Mouse (Mus musculus): ENCODE measurements around the gene Cd36. TPM values are rescaled to one million over a fixed set of nuclear protein-coding genes. Genes with fewer than 3 reads are reported as not detected.

The Cd36 gene
- polyA plus RNA-seq, 1 experiment = not detected

- Histone ChIP-seq H3K27me3 (replicated peaks) (no peaks in the 10 kb centered on the region), H3K4me1 (no peaks in the 10 kb centered on the region), H3K9me3 (no peaks in the 10 kb centered on the region), H3K36me3 (replicated peaks; ENCODE audit: low read length) (no peaks in the 10 kb centered on the region), H3K4me3 (replicated peaks) (no peak overlapping the region)
- TF ChIP-seq FLI1 (IDR thresholded peaks at IDR 0.05; ENCODE audit: low read length) = no peak
- no peak for TF ChIP-seq GATA1 (IDR thresholded peaks at IDR 0.05; ENCODE audit: borderline replicate concordance, low read length)
These were observed 5.1 kb upstream of the Cd36 start for GRCm38 (mm10) chr5:17893577-17894172.

- H3K4me3 ChIP-seq (replicated peaks) = no peak overlapping the region
- TF ChIP-seq GATA1 (IDR thresholded peaks at IDR 0.05; ENCODE audit: borderline replicate concordance, low read length) (no peak), FLI1 (IDR thresholded peaks at IDR 0.05; ENCODE audit: low read length) (no peak)
- H3K36me3 ChIP-seq (replicated peaks; ENCODE audit: low read length) = no peaks in the 10 kb centered on the region
- H3K4me1 ChIP-seq = no peaks in the 10 kb centered on the region
- H3K27me3 ChIP-seq (replicated peaks) = no peaks in the 10 kb centered on the region
- H3K9me3 ChIP-seq = no peaks in the 10 kb centered on the region
These were observed 690 bp upstream of the Cd36 start for GRCm38 (mm10) chr5:17889291-17889690.

DNA sequence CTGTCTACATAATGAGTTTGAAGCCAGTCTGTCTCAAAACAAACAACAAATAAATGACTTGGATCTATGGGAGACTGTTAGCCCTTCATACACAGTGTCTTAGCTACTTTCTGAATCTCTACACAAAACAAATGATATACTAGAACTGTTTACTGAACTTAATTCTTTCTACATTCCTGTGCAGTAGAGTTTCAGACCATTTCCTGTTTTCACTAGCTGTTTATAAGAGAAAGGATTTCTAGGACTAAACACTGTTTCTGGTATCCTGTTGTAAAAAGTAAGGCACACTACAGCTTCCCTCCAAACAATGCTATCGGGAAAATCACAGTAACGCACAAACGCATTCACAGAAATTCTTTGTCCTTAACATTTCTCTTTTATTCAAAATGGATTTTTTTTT, 2.2 kb downstream of the Cd36 start:
- TF ChIP-seq GATA1 (IDR thresholded peaks at IDR 0.05; ENCODE audit: borderline replicate concordance, low read length) = no peak
- no peak for TF ChIP-seq FLI1 (IDR thresholded peaks at IDR 0.05; ENCODE audit: low read length)
- Histone ChIP-seq H3K4me3 (replicated peaks) (no peak overlapping the region), H3K9me3 (no peaks in the 10 kb centered on the region), H3K36me3 (replicated peaks; ENCODE audit: low read length) (no peaks in the 10 kb centered on the region), H3K27me3 (replicated peaks) (no peaks in the 10 kb centered on the region), H3K4me1 (no peaks in the 10 kb centered on the region)

GRCm38 (mm10) chr5:17883357-17883875, 5.2 kb downstream of the Cd36 start:
- H3K36me3 ChIP-seq (replicated peaks; ENCODE audit: low read length) = no peaks in the 10 kb centered on the region
- H3K4me3 ChIP-seq (replicated peaks) = no peak overlapping the region
- TF ChIP-seq FLI1 (IDR thresholded peaks at IDR 0.05; ENCODE audit: low read length) = no peak
- no peak for TF ChIP-seq GATA1 (IDR thresholded peaks at IDR 0.05; ENCODE audit: borderline replicate concordance, low read length)
- H3K9me3 ChIP-seq = no peaks in the 10 kb centered on the region
- H3K4me1 ChIP-seq = no peaks in the 10 kb centered on the region
- H3K27me3 ChIP-seq (replicated peaks) = no peaks in the 10 kb centered on the region

- H3K9me3 ChIP-seq = no peaks in the 10 kb centered on the region
- H3K36me3 ChIP-seq (replicated peaks; ENCODE audit: low read length) = no peaks in the 10 kb centered on the region
- no peak for TF ChIP-seq GATA1 (IDR thresholded peaks at IDR 0.05; ENCODE audit: borderline replicate concordance, low read length)
- no peak for TF ChIP-seq FLI1 (IDR thresholded peaks at IDR 0.05; ENCODE audit: low read length)
- no peaks in the 10 kb centered on the region; the same call in 1 of the 2 replicates for H3K4me1 ChIP-seq
- H3K27me3 ChIP-seq (replicated peaks) = no peaks in the 10 kb centered on the region
- H3K4me3 ChIP-seq (replicated peaks) = no peak overlapping the region
These were observed 7.1 kb downstream of the Cd36 start for GRCm38 (mm10) chr5:17881542-17881896.

DNA sequence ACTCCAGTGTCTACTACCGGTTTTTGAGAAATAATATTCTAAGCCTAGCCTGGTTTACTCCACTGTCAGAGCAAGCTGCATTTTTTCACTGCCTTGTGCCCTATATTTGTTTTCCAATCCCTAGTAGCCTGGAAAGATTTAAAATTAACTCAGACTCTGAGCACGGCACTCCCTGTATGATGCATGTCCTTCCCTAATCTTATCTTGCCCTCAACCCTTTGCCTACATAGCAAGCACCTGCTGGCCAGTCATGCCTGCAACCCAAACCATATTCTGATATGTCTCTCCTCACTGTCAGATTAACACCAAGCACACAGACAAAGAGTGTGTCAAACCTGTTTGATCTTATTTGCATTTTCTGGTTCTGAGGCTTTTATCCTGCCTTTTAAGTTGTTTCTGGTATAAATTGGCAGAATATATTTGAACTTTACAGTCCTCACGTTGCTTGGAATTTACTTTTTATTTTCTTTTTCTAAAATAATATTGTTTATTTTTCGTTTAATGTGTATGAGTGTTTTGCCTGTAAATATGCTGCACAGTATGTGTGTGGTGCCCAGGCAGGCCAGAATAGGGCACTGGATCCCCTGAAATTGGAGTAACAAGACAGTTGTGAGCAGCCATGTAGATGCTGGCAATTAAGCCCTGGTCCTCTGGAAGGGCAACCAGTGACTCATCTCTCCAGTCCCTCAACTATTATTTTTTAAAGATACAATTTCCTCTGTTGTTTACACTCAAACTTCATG, 7.6 kb downstream of the Cd36 start:
- Histone ChIP-seq H3K9me3 (no peaks in the 10 kb centered on the region), H3K27me3 (replicated peaks) (no peaks in the 10 kb centered on the region), H3K4me1 (no peaks in the 10 kb centered on the region; the same call in 1 of the 2 replicates), H3K4me3 (replicated peaks) (no peak overlapping the region), H3K36me3 (replicated peaks; ENCODE audit: low read length) (no peaks in the 10 kb centered on the region)
- TF ChIP-seq FLI1 (IDR thresholded peaks at IDR 0.05; ENCODE audit: low read length) (no peak), GATA1 (IDR thresholded peaks at IDR 0.05; ENCODE audit: borderline replicate concordance, low read length) (no peak)

- TF ChIP-seq FLI1 (IDR thresholded peaks at IDR 0.05; ENCODE audit: low read length) (no peak), GATA1 (IDR thresholded peaks at IDR 0.05; ENCODE audit: borderline replicate concordance, low read length) (no peak)
- no peaks in the 10 kb centered on the region for H3K9me3 ChIP-seq
- H3K27me3 ChIP-seq (replicated peaks) = no peaks in the 10 kb centered on the region
- no peak overlapping the region for H3K4me3 ChIP-seq (replicated peaks)
- no peaks in the 10 kb centered on the region; the same call in 1 of the 2 replicates for H3K4me1 ChIP-seq
- no peaks in the 10 kb centered on the region for H3K36me3 ChIP-seq (replicated peaks; ENCODE audit: low read length)
These were observed 8.7 kb downstream of the Cd36 start for GRCm38 (mm10) chr5:17879924-17880323.

DNA sequence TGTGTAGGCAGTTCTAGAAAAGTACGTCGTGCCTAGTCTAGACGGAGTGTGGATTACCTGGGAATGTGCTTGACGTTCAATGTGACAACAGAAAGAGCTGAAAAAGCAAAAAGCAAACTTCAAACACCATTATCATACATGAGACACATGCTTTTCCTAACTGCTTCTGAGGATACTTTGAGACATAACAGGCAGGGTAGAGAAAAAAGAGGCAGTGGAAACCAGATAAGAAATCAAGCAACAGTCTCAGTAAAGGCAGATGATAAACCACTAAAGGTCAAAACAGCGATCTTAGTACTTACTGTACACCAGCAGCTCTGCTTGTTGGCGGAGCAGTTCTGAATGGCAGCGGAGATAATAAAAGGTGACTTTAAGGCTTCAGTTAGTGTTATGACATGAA, 11.6 kb downstream of the Cd36 start:
- Histone ChIP-seq H3K27me3 (replicated peaks) (no peaks in the 10 kb centered on the region), H3K4me1 (no peaks in the 10 kb centered on the region; the same call in 1 of the 2 replicates), H3K9me3 (no peaks in the 10 kb centered on the region), H3K4me3 (replicated peaks) (no peak overlapping the region), H3K36me3 (replicated peaks; ENCODE audit: low read length) (no peaks in the 10 kb centered on the region)
- TF ChIP-seq FLI1 (IDR thresholded peaks at IDR 0.05; ENCODE audit: low read length) (no peak), GATA1 (IDR thresholded peaks at IDR 0.05; ENCODE audit: borderline replicate concordance, low read length) (no peak)

- H3K4me3 ChIP-seq (replicated peaks) = no peak overlapping the region
These were observed 12.0 kb downstream of the Cd36 start for GRCm38 (mm10) chr5:17876637-17877036.

DNA sequence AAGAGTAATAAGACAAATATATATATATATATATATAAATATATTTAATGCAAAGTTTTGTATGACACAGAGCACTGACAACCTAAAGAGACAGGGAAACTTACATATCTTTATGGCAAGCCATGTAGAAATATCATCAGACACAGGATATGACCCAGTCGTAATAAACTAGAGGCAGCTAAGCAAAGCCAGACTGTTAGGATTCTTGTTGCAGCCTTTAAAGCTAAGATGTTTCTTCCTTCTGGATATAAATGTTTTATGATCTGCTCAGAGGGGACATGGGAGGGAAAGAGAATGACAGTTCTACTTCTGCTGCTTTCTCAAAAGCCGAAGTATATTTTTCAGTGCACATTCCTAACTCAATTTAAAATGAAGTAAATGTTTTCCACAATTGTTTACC, 14.3 kb downstream of the Cd36 start:
- Histone ChIP-seq H3K4me1 (no peaks in the 10 kb centered on the region; the same call in 1 of the 2 replicates), H3K9me3 (no peaks in the 10 kb centered on the region), H3K4me3 (replicated peaks) (no peak overlapping the region), H3K36me3 (replicated peaks; ENCODE audit: low read length) (no peaks in the 10 kb centered on the region), H3K27me3 (replicated peaks) (no peaks in the 10 kb centered on the region)
- TF ChIP-seq GATA1 (IDR thresholded peaks at IDR 0.05; ENCODE audit: borderline replicate concordance, low read length) = no peak
- no peak for TF ChIP-seq FLI1 (IDR thresholded peaks at IDR 0.05; ENCODE audit: low read length)

More at GRCm38 (mm10) chr5:17876637-17877036, 12.0 kb downstream of the Cd36 start:
- H3K27me3 ChIP-seq (replicated peaks) = no peaks in the 10 kb centered on the region
- H3K9me3 ChIP-seq = no peaks in the 10 kb centered on the region
- no peak for TF ChIP-seq GATA1 (IDR thresholded peaks at IDR 0.05; ENCODE audit: borderline replicate concordance, low read length)
- no peaks in the 10 kb centered on the region; the same call in 1 of the 2 replicates for H3K4me1 ChIP-seq
- no peaks in the 10 kb centered on the region for H3K36me3 ChIP-seq (replicated peaks; ENCODE audit: low read length)

All from megakaryocyte, embryonic 14.5 days (primary cell).